14 mouse cellular contexts compared by ENCODE assay signal in genomic region chr15:40533451-40533873, GRCm38 (mm10).
A peak's percentile ranks its signal among the peaks of the same experiment; 100 is the strongest.
DNase-seq lines count a peak whose midpoint lies in the region; ATAC-seq and TF ChIP-seq lines count a peak whose summit lies in the region.
"Had no signal": no experiment of that assay in that cellular context is flagged by ENCODE, and none has a peak within 500 bp of the region (broad histone marks: within the 10 kb centered on the region; RNA-seq: fewer than 3 reads in every experiment).

No protein-coding gene starts in this region.

- H3K4me2 ChIP-seq in hindbrain, embryonic 14.5 days (replicated peaks): peak overlapping the region; percentile 20; the same call in 1 of the 2 replicates

- no peaks in the 10 kb centered on the region for H3K36me3 ChIP-seq in hindbrain, embryonic 14.5 days (replicated peaks; ENCODE audit: control insufficient read depth, insufficient read depth)
- H3K36me3 ChIP-seq: embryonic facial prominence, embryonic 10.5 days had no signal

- 44% methylated on average over 8 of the region's 8 CpGs for WGBS in hindbrain, embryonic 14.5 days

- no peak; the same call in 1 of the 2 replicates for ATAC-seq in hindbrain, embryonic 14.5 days (ENCODE audit: low FRiP score)

- no peak for TF ChIP-seq POLR2A in brain, embryonic 14.5 days (IDR thresholded peaks at IDR 0.05; ENCODE audit: borderline replicate concordance, extremely low read depth, insufficient read depth, insufficient read length, poor library complexity, severe bottlenecking)

- no peak for TF ChIP-seq CTCF in brain, embryonic 14.5 days (IDR thresholded peaks at IDR 0.05; ENCODE audit: borderline replicate concordance, extremely low read depth, insufficient read depth, insufficient read length)

- no peak overlapping the region for H3K9ac ChIP-seq in hindbrain, embryonic 14.5 days
- H3K9ac ChIP-seq: liver, embryonic 14.5 days had no signal

- DNase-seq in layer of hippocampus, adult 11-12 months (ENCODE audit: low spot score): peak; percentile 9
- no peak for DNase-seq in layer of hippocampus, adult 9-10 months (ENCODE audit: low spot score)
- peak; percentile 83 for DNase-seq in brain, embryonic 14.5 days (ENCODE audit: low read depth)
- DNase-seq in cerebellum, adult 9-11 months: peak; percentile 54
- DNase-seq in hindbrain, embryonic 14.5 days (ENCODE audit: low spot score): no peak
- no peak for DNase-seq in lung, postnatal 10 days
- DNase-seq in thymus, postnatal 4 days: no peak
- no peak for DNase-seq in adrenal gland, postnatal 4 days (ENCODE audit: low spot score in 2 of 2)
- DNase-seq: heart, postnatal 14 days; kidney, adult 9 months; lung, postnatal 4 days had no signal

- no peak overlapping the region for H3K4me3 ChIP-seq in hindbrain, embryonic 14.5 days (replicated peaks; ENCODE audit: low read length)
- H3K4me3 ChIP-seq: embryonic facial prominence, embryonic 10.5 days had no signal

- H3K9me3 ChIP-seq in hindbrain, embryonic 14.5 days (ENCODE audit: control insufficient read depth, low read length): no peaks in the 10 kb centered on the region
- H3K9me3 ChIP-seq: embryonic facial prominence, embryonic 10.5 days had no signal

- no peaks in the 10 kb centered on the region for H3K27me3 ChIP-seq in hindbrain, embryonic 14.5 days (ENCODE audit: control insufficient read depth, insufficient read depth, low read length)

- no peaks in the 10 kb centered on the region for H3K4me1 ChIP-seq in hindbrain, embryonic 14.5 days (replicated peaks; ENCODE audit: control insufficient read depth, insufficient read depth, low read length)
- H3K4me1 ChIP-seq: embryonic facial prominence, embryonic 10.5 days had no signal

- no peak overlapping the region for H3K27ac ChIP-seq in hindbrain, embryonic 14.5 days
- H3K27ac ChIP-seq: embryonic facial prominence, embryonic 10.5 days; liver, embryonic 14.5 days; stomach, postnatal 0 days had no signal

Comparison
In these comparisons a context has a peak if more than half of its experiments do, and no peak if none do; other contexts are left out.
1. DNase-seq: peak in layer of hippocampus, adult 11-12 months (single experiment), brain, embryonic 14.5 days (single experiment) and cerebellum, adult 9-11 months (single experiment); none in layer of hippocampus, adult 9-10 months (single experiment), hindbrain, embryonic 14.5 days (single experiment), lung, postnatal 10 days (single experiment), thymus, postnatal 4 days (single experiment) and adrenal gland, postnatal 4 days (0 of 2).